Mouse (Mus musculus) intestine, embryonic 16.5 days (tissue): ENCODE data around the gene Lama5. TPM values are rescaled to one million over a fixed set of nuclear protein-coding genes. Genes with fewer than 3 reads are reported as not detected.
"Not testable (repeated sequence)": the region's sequence is repeated elsewhere in the genome, so short reads cannot be mapped to it uniquely, and the experiment has no call there.

Experiments used
- ATAC-seq: fragments of 200-750 bp; cut with Nextera tagmentation; 2 replicates; pipeline ENCODE4 v1.8.0; 2017; ENCODE audit warnings: moderate TSS enrichment, moderate library complexity
- H3K27ac ChIP-seq: fragments of 300-500 bp; sonication (generic); 2 replicates; pipeline ENCODE4 v1.5.1; 2014; ENCODE audit warnings: mild to moderate bottlenecking, low read length
- H3K27me3 ChIP-seq: fragments of 300-500 bp; sonication (generic); replicated peaks from 2 replicates; pipeline ENCODE4 v1.6.1; 2014; ENCODE audit warnings: low read length, control low read depth, mixed read lengths; ENCODE audit not compliant: control insufficient read depth, insufficient read depth
- H3K36me3 ChIP-seq: fragments of 300-500 bp; sonication (generic); 2 replicates; pipeline ENCODE4 v1.6.1; 2014; ENCODE audit warnings: low read length, control low read depth; ENCODE audit not compliant: control insufficient read depth, insufficient read depth
- H3K4me1 ChIP-seq: fragments of 300-500 bp; sonication (generic); 2 replicates; pipeline ENCODE4 v1.6.1; 2014; ENCODE audit warnings: low read length, control low read depth, mixed read lengths; ENCODE audit not compliant: control insufficient read depth, insufficient read depth
- H3K4me2 ChIP-seq: fragments of 300-500 bp; sonication (generic); 2 replicates; pipeline ENCODE4 v1.6.1; 2014; ENCODE audit warnings: low read depth, low read length, control low read depth
- H3K4me3 ChIP-seq: fragments of 300-500 bp; sonication (generic); 2 replicates; pipeline ENCODE4 v1.5.1; 2014; ENCODE audit warnings: mild to moderate bottlenecking, low read length
- H3K9ac ChIP-seq: fragments of 300-500 bp; sonication (generic); 2 replicates; pipeline ENCODE4 v1.6.1; 2014; ENCODE audit warnings: low read depth, low read length
- H3K9me3 ChIP-seq: fragments of 300-500 bp; sonication (generic); 2 replicates; pipeline ENCODE4 v1.6.1; 2016; ENCODE audit warnings: low read length, control low read depth; ENCODE audit not compliant: control insufficient read depth
- WGBS: fragments of 180-500 bp; shearing (Covaris S2); extraction: QIAGEN DNeasy Blood & Tissue Kit; methylation state at CpG from one replicate; pipeline ENCODE4 v1.1.7; 2014; 5-methylcytosine and 5-hydroxymethylcytosine counted together
- polyA plus RNA-seq: library from polyadenylated mRNA; unstranded; fragments of >200 nt; fragmentation: Nextera tagmentation; extraction: Ambion mirVana; gene quantifications from 2 replicates; pipeline ENCODE4 v1.2.1, GENCODE M21; 2015

The Lama5 gene
- polyA plus RNA-seq, 1 experiment from 2014 or later, result 26.7 TPM

- not testable (repeated sequence) for H3K9ac ChIP-seq, H3K27ac ChIP-seq, H3K27me3 ChIP-seq, H3K4me2 ChIP-seq, H3K4me3 ChIP-seq, H3K9me3 ChIP-seq, ATAC-seq
- Histone ChIP-seq H3K4me1 (peaks cover 16% of the 10 kb centered on the region), H3K36me3 (peaks cover 23% of the 10 kb centered on the region)
- 89% methylated on average over 8 of the region's 8 CpGs for WGBS
Measured at GRCm38 (mm10) chr2:180173711-180174110, 51.9 kb downstream of the Lama5 start.

DNA sequence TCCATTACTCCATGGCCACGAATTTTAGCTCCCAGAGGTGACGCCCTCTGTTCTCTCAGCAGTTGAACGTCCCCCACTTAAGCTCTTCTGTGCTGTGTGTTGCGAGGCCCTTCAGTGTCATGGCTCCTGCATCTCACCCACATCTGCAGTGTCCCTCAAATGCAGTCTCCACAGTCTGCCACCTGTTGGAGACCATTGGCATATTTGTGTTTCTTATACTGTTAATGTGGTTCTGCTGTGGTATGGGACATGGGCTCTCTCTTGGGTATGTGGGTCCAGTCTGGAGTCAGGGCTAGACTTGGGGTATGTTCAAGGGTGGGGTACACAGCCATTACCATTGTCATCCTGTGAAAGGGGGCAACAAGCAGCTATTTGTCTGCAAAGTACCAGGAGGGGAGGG lies 52.5 kb downstream of the Lama5 start:
- Histone ChIP-seq H3K9ac (peak overlapping the region; percentile 97; the same call in 1 of the 2 replicates), H3K4me3 (peak overlapping the region; percentile 95), H3K27me3 (no peaks in the 10 kb centered on the region), H3K27ac (no peak overlapping the region), H3K36me3 (peaks cover 21% of the 10 kb centered on the region), H3K9me3 (no peaks in the 10 kb centered on the region), H3K4me1 (peaks cover 16% of the 10 kb centered on the region), H3K4me2 (peak overlapping the region; percentile 84)
- ATAC-seq, result no peak
- 77% methylated on average over 4 of the region's 4 CpGs for WGBS

DNA sequence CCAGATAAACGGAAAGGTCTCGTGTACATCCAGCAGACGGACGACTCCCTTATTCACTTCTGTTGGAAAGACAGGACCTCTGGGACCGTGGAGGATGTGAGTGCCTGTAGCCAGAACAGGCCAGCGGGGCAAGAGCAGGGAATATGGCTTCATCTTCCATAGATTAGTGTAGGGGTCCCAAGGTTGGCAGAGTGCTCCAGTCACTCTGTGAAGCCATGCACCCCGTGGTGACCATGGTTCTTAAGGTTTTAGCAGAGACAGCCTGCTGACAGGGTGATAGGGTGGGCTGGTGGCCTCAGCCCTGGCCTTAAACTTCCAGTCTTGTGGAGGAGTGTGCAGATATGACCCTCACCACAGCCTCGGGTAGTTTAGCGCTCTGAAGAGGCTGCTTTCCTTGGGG lies 53.5 kb downstream of the Lama5 start:
- Histone ChIP-seq H3K9me3 (no peaks in the 10 kb centered on the region), H3K4me2 (peak overlapping the region; percentile 84), H3K4me1 (peaks cover 16% of the 10 kb centered on the region), H3K9ac (peak overlapping the region; percentile 97), H3K36me3 (peaks cover 16% of the 10 kb centered on the region), H3K27ac (peak overlapping the region; percentile 35; the same call in 1 of the 2 replicates), H3K4me3 (peak overlapping the region; percentile 95), H3K27me3 (no peaks in the 10 kb centered on the region)
- ATAC-seq, result no peak
- WGBS, result 6% methylated on average over 7 of the region's 9 CpGs

DNA sequence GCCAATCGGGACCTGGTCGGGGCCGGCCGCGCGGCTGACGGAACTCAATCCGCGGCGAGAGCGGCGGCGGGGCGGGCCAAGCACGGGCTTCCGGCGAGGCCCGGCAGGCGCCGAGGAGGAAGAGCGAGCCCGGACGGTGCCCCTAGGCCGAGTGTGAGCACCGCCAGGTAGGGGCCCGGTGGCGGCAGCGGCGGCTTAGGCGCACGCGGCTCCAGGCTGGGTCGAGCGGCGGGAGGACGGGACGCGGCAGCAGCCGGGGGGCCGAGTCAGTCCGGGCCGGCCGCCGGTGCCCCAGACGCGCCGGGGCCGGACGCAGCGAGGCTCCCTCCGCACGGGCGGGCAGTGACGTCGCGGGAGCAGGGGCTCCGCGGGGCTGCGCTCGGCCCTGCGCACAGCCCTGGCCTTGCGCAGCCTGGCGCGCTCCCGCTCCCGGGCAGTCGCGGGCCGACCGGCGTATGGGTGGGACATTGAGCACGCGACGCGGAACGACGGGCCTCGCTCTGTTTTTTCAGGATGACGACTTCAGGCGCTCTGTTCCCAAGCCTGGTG lies 54.1 kb downstream of the Lama5 start:
- peaks cover 16% of the 10 kb centered on the region for H3K4me1 ChIP-seq
- ATAC-seq, result peak; percentile 80
- WGBS, result under 1% methylated on average over 69 of the region's 80 CpGs

GRCm38 (mm10) chr2:180170806-180171521 lies 54.7 kb downstream of the Lama5 start, which contains the start of gene Adrm1:
Adrm1 (plus strand) TSS chr2:180171485.
- Histone ChIP-seq H3K4me1 (peaks cover 16% of the 10 kb centered on the region), H3K9me3 (no peaks in the 10 kb centered on the region), H3K9ac (peak within 1 kb of the TSS; percentile 97), H3K27me3 (no peaks in the 10 kb centered on the region), H3K4me3 (peak within 1 kb of the TSS; percentile 95), H3K4me2 (peak within 1 kb of the TSS; percentile 84), H3K27ac (peak within 1 kb of the TSS; percentile 90), H3K36me3 (peaks cover 12% of the 10 kb centered on the region)
- 3% methylated on average over 40 of the region's 41 CpGs for WGBS
- peak; percentile 99 for ATAC-seq

More for the DNA sequence above, 54.1 kb downstream of the Lama5 start:
- Histone ChIP-seq H3K9me3 (no peaks in the 10 kb centered on the region), H3K27ac (peak overlapping the region; percentile 90), H3K9ac (peak overlapping the region; percentile 97), H3K4me3 (peak overlapping the region; percentile 95), H3K36me3 (peaks cover 14% of the 10 kb centered on the region), H3K4me2 (peak overlapping the region; percentile 84), H3K27me3 (no peaks in the 10 kb centered on the region)

DNA sequence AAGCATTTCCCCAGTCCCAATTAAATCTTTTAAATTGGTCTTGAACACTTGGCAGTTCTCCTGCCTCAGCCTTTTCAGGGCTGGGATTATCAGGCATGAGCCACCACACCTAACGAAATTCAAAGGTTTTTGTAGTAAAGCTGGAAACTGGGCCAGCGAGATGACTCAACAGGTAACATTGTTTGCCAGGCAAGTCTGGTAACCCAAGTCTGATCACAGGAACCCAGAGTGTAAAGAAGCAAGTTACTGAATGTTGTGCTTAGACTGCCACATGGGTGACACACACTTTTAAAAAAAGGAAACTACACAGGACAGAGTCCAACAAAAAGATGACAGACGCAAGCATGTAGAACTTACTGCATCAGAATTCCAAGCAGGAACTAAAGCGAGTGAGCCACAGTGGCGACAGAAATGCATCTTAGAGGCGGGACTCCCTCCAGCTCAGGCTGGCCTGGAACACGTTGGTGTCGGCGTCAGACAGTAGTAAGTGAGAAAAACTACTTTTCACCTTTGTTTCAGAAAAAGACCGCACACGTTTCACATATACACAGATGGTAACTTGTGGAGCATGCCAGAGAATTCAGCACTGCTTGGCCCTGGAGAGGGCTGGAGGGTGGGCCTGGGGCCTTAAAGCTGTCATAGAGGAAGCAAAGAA lies 55.4 kb downstream of the Lama5 start:
- Histone ChIP-seq H3K27ac (no peak overlapping the region), H3K9me3 (no peaks in the 10 kb centered on the region), H3K4me2 (no peak overlapping the region), H3K4me1 (peaks cover 16% of the 10 kb centered on the region), H3K27me3 (no peaks in the 10 kb centered on the region), H3K9ac (no peak overlapping the region), H3K4me3 (no peak overlapping the region), H3K36me3 (peaks cover 7% of the 10 kb centered on the region)
- ATAC-seq, result no peak
- WGBS, result 78% methylated on average over 11 of the region's 11 CpGs

DNA sequence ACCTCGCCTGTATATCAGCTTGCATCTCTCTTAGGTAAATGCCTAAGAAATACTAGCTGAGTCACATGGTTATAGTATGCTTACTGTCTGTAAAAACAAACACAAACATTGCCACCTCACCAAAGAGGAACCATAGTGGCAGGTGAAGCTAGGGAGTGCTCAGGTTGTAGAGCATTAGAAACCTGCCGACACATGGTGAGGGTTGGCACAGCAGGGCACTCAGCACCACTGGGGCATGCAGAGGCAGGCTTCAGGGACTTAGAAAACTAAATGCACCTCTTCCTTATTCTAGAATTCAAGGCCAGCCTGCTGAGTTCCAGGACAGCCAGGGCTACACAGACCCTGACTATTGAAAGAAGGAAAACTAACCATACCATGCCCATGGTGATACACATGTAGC lies 58.8 kb downstream of the Lama5 start:
- Histone ChIP-seq H3K9ac (no peak overlapping the region), H3K4me2 (no peak overlapping the region), H3K27ac (no peak overlapping the region), H3K4me1 (peaks cover 3% of the 10 kb centered on the region; the same call in 1 of the 2 replicates), H3K27me3 (no peaks in the 10 kb centered on the region), H3K9me3 (no peaks in the 10 kb centered on the region), H3K36me3 (peaks cover 6% of the 10 kb centered on the region; the same call in 1 of the 2 replicates), H3K4me3 (no peak overlapping the region)
- 69% methylated on average over 2 of the region's 2 CpGs for WGBS
- no peak for ATAC-seq

DNA sequence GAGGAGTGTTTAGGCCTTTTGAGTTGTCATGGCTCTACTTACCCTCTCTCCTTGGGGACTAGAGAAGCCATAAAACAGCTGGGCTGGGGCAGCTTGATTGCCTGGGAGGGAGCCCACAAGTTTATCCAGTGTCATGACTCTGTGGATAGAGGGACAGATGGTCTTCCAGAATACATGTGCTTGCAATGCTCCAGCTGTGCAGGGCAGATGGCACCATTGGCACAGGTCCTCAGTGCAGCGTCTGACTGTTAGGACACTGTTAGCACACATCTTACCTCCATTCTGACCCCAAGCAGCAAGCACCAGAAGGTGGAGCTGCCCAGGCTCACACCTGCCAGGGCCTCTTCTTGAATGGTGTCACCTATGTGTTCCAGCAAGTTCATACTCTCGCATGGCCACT lies 59.8 kb downstream of the Lama5 start:
- Histone ChIP-seq H3K27ac (no peak overlapping the region), H3K27me3 (no peaks in the 10 kb centered on the region), H3K4me1 (peaks cover 2% of the 10 kb centered on the region; the same call in 1 of the 2 replicates), H3K9me3 (no peaks in the 10 kb centered on the region), H3K4me2 (no peak overlapping the region), H3K9ac (no peak overlapping the region), H3K4me3 (no peak overlapping the region), H3K36me3 (peaks cover 6% of the 10 kb centered on the region; the same call in 1 of the 2 replicates)
- WGBS, result 78% methylated on average over 2 of the region's 2 CpGs
- no peak for ATAC-seq

DNA sequence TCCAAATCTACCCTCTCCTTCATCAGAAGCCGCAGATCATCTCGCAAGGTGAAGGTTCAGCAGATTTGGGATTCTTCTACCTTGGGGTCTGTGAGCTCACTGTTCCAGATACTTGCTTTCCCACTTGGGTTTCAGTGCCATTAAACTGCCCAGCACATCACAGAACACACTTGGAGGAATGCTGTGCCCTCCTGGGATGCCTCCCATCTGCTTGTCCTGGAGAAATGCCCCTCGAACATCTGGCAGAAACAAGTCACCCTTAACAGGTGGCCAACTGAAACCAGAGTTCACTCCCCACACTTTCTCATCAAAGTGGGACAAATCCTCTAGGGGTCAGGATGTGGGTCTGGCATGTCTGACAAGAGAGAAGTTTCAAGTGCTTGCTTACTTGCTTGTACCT lies 67.0 kb downstream of the Lama5 start:
- no peaks in the 10 kb centered on the region for H3K4me1 ChIP-seq
- no peaks in the 10 kb centered on the region for H3K27me3 ChIP-seq
- no peak overlapping the region for H3K4me2 ChIP-seq
- no peak overlapping the region for H3K9ac ChIP-seq
- no peaks in the 10 kb centered on the region for H3K9me3 ChIP-seq
- H3K36me3 ChIP-seq, result peaks cover 15% of the 10 kb centered on the region
- H3K27ac ChIP-seq, result no peak overlapping the region
- no peak overlapping the region for H3K4me3 ChIP-seq
- 89% methylated on average over 3 of the region's 3 CpGs for WGBS
- ATAC-seq, result no peak
